Mouse (Mus musculus) left cerebral cortex, adult 11 months (tissue): ENCODE results near the gene Prlh.

Experiments used
- DNase-seq: peaks from one replicate; pipeline ENCODE4 v3.0.0; 2022; ENCODE audit warnings: low spot score

Gene Prlh

DNA sequence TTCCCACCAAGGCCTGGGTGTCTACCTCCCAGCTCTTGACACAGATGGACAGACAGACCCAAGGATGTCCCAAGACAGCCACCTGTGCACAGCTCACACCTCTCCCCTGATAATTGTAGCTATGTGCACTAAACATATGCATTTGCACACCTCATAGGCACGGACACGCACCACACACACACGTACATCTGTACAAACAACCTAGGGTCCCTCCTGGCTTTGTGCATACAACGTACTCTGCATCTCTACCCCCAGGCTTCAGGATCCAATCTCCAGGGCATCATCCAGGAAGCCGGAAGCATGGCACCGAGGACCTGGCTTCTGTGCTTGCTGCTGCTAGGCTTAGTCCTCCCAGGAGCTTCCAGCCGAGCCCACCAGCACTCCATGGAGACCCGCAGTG, at the start of gene Prlh:
Gene Prlh (plus strand): TSS at position 301 of the 400 bp plus-strand sequence.
- no peak for DNase-seq

DNA sequence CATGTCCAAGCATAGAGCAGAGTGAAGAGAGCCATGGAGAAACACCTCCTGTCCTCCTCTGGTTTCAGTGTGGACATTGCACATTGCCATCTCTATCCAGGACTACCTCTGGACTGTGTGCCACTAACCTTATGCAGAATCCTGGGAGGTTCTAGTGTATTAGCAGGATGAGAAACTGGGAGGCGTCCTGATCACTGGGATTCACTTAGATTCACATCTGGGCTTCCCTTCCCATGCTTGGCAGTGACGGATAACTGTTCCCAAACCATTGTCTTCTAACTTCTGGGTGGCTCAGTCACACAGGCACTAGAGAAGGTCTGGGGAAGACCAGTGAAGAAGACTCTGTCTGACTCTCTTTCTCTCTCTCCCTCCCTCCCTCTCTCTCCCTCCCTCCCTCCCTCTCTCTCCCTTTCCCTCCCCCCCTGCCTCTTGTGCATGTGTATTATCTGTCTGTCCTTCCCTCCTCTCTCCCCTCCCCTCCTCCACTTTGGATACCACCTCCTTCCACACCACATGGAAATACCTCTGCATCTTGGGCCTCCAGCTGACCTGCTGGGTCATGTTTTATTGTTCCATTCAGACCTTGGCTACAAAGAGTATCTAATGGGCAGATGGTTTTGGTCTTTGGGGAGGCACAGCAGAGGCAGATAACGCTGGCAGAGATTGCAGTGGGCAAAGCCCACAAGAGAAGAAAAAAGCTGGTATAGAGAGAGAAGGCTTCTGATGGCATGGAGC, 49.5 kb upstream of the Prlh start:
- no peak for DNase-seq

DNA sequence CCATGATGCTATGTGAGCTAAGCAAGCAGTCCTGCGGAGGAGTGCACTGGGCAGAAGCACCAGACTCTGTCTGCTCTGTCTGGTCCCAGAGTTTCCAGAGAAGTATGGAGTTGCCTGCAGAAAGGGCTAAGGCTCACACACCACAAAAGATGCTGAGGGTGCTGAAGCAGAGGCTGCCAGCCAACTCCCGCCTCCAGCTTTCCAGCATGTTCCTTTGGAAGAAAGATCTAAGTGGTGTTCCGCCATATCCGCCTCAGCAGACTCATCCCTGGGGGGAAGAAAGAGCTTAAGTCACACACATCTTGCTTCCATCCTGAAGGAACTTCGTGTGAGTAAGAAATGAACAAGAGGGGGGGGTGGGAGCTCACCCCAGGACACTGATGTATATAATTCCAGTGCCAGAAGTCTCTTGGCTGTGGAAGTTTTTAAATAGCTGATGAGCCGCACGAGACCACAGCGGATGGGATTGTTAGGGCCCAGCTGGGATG, 48.9 kb upstream of the Prlh start:
- peak; percentile 58 for DNase-seq

DNA sequence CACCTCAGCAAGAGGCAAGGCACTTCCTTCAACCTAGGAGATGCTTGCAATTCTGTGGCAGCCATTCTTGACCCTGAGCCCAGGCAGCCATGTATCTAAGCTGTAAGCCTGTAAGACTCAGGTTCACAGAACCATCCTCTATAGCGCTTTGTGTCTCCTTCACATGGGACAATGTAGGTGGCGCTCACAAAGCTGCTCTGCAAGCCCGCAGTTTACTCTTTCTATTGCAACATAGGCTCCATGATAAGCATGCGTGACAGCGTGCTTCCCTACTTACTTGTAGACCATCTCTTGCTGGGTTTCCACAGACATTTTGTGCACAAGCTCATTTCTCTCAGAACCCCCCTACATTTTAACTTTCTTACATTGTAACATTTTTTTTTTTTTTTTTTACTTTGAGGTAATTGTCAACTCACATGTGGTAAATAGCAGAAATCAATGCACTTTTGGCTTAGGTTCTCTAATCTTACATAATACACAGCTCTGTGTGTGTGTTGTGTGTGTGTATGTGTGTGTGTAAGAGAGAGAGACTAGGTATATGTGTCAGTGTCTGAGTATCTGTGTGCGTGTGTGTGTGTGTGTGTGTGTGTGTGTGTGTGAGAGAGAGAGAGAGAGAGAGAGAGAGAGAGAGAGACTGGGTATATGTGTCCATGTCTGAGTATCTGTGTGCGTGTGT, 48.0 kb upstream of the Prlh start:
- DNase-seq, result no peak

DNA sequence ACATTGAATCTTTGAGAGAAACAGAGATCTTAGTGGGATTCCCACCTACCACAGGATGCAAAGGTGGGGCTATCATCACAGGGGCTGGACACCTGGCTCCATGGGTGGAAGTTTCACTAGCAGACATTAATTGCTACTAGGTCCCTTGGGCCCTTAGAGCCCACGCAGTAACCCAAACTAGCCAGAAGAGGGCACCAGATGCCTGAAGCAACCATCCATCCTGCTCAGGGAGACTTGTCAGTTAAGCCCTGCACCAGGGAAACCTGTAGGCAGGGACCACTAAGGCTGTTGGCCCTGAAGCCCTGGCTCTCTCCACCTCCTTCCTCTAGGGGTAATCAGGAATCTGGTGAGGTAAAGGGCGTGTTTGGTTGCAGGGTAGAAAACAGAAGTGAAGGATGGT, 46.6 kb upstream of the Prlh start:
- DNase-seq, result no peak

DNA sequence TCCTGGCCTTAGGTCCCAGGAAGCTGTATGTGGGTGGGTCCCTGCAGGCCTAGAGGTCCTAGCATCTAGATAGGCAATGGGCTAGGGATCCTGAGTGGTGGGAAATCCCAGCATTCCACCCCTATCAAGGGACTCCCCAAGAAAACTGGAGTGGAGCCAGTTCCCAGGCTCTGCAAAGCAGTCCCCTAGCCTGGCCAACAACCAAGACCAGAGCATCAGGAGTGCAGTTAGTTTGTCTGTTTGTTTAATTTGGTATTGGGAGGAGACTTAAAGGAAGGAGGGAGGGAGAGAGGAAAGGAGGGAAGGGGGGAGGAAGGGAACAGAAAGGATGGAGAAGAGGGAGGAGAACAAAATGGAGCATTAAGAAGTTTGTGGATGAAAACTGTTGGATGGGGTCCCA, 43.7 kb upstream of the Prlh start:
- DNase-seq, result no peak

DNA sequence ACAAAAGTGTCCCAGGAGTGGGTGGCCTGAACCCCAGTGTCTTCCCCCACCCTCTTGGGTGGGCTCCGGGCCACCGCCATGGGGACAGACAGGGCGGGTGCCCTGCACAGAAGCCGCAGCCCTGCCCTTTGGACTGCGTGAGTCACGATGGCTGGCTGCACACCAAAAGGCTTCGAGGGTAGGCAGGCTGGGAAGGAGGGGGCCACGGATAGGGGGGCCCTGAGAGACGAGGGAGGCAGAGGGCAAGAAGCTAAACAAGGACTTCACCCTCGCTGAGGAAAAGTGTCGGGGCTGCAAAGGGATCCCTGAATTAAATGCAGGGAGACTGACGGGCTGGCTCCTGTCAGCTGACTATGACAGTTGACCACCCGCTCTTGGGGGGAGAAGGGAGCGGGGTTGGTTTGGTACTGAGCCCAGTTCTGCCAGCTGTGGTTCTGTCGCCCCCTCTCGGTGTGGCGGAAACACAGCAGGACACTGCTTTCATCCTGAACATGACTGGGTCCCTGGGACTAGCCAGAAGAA, 43.2 kb upstream of the Prlh start:
- DNase-seq, result no peak

DNA sequence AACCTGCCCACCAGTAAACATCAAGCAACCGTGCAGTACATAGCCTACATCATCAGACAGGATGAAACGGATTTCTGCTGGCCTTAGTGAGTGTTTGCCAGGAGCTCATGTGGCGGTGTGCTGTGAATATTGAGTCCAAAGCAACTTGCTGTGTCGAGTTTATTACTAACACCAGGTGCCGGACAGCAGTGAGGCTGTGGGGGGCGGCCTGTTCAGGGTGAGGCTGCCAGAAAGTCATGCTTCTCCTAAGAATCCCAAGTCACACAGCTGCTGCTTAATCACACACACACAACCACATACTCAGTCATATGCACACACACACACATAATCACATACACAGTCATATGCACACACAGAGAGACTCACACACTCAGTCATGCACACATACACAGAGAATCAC, 39.7 kb upstream of the Prlh start:
- DNase-seq, result no peak

DNA sequence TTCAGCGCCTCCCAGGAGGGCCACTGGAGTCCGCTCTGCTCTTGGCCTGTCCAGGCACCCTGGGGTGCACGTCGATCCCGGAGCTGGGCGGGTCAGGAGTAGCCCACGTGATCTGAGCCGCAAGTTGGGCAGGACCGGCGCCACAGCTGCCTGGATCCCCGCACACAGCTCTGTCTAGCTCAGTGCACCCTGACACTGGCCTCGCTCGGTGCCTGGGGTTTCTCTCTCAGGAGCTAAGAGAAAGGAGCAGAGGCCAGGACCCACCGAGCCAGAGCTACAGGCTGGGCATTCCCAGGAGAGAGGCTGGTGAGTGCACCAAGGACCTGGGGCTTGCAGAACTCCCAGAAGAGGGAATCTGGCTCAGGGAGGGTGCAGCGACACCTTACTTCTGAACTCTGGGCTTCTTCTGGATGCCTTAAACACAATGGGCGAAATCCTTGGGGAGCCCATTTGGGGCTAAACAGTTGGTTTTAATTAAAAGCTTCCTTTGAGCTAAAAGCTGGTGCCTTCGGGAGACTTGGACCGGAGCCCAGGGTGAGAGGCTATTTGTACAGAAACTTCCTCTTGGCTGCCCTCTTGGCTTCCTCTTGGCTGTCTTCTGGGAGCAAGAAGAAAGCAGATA, 37.8 kb upstream of the Prlh start, which contains the start of gene Mlph:
Gene Mlph (plus strand): TSS at position 138 of the 622 bp plus-strand sequence.
- DNase-seq, result no peak

DNA sequence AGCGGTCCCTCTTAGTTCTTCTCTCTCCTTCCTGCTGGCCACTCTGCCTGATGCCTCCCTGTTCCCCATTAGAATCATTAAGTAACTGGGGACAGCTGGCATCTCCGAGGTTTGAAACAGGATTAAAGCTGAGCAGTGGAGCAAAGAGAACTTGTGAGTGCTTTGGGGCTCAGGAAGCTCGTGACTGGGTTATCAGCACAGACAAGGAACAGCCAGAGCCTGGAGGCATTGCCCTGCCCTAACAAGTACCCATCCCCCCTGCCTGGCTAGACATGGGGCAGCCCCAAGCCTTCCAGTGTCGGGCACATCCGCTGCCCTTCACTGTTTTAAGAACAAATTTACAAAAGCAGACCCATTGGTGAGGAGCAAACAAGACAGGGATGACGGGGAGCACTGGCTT, 35.4 kb upstream of the Prlh start:
- DNase-seq, result no peak

DNA sequence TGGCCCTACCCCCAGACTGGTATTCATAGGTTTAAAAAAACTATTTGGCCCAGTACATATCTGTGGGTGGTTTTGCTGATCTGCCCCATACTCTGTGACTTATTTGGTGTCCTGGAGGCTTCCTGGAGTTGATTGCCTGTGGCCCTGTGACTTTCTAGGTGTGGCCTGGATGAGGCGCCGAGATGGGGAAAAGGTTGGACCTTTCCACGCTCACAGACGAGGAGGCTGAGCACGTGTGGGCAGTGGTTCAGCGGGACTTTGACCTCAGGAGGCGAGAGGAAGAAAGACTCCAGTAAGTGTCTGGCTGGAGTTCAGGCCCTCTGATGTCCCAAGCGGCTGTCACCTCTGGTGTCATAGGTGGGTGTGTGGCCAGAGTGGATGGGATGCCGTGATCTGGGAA, 31.2 kb upstream of the Prlh start:
- no peak for DNase-seq

DNA sequence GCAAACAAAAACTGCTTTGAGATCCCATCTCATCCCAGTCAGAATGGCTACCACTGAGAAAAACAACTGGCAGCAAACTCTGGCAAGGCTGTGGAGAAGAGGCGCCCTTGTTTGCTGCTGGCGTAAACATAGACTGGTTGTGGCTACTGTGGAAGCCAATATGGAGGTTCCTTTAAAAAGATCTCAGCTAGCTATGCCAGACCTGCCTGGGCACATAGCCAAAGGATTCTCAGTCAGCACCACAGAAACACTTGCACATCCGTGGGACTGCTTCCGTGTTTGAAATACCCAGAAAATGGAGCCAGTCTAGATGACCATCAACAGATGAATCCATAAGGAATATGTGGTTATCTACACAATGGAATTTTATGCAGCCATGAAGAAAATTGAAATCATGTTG, 26.9 kb upstream of the Prlh start:
- no peak for DNase-seq

DNA sequence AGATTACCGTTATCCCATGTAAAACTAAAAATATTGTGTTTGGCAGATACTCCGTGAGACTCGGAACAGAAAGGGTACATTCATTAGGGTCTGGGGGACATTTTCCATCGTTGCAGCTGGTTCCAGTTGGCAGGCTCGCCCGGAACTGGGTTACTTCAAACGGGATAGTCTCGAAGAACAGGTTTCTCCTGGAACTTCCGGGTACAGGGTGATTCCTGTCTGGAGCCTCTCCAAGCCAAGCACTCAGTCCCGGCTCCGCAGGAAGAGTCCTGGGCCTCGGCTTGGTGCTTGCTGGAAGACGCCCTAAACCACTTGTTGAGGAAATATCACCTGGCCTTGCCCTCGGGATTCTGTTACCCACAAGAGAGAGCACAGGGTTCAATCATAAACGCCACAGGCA, 25.6 kb upstream of the Prlh start:
- no peak for DNase-seq

DNA sequence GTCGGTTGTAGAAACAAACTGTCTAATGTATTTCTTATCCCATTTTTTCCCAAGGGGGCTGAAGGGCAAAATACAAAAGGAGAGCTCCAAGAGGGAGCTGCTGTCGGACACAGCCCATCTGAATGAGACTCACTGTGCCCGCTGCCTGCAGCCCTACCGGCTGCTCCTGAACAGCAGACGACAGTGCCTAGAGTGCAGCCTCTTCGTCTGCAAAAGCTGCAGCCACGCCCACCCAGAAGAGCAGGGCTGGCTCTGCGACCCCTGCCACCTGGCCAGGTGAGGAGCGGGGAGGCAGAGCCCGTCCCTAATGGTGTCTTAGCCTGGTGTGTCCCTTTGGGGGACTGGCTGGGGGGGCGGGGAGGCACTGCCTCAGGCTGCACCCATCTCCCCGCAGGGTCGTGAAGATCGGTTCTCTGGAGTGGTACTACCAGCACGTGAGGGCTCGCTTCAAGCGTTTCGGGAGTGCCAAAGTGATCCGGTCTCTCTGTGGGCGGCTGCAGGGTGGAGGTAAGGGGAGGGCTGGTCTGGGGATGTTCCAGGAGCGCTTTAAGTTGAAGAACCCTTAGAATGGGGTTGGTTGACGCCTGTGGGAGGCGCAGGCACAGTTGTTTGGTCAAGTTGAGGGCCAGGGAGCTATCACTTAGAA, 24.9 kb upstream of the Prlh start:
- no peak for DNase-seq

DNA sequence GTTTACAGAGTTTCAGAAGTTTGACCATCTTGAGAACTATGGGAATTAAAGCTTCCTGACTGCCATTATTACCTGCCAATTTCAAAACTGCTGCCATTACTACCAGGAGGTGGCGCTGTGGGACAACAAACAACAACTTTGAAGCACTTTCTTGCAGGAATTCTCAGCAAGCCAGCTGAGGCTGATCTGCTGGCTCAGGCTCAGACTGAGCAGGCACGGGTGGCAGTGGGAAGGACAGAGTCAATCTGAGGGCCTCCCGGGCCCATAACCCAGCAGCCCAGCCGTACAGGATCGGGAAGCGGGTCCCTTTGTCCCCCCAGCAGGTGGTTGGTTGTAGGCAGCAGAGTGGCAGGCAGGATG, 24.4 kb upstream of the Prlh start:
- DNase-seq, result peak; percentile 57

DNA sequence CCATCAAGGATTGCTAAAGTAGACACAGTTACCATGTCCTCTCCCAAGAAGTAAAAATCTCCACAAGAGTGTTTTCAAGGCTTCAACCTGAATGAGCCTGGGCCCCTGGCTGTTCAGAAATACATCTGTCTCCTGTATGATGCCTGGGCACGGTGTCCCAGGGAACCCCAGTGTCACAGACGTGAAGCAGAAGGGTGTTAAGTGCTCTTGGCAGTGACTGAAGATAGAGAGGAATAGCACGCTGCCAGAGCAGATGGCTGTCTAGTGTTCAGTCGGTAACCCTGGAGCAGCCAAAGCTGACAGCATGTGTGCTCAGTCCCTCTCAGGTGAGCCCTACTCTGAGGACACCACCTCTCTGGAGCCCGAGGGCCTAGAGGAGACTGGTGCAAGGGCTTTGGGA, 19.9 kb upstream of the Prlh start:
- no peak for DNase-seq

DNA sequence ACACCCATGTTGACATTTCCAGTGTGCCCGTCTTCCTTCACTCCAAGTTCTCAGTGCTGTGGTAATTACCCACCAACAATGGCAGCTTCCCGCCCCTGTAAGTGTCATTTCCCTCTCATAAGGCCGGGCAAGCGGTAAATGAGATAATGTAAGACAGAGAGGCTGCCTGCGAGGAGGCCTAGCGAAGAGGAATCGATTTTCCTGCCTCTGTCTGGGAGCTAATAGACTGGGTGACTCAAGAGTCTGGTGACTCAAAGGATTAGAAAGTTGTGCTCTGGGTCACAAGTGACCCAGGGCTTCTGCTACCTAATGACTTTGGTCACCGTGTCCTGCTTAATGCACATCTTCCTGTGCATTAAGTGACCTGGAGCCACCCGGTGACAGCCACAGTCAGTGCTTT, 15.9 kb upstream of the Prlh start:
- DNase-seq, result no peak

DNA sequence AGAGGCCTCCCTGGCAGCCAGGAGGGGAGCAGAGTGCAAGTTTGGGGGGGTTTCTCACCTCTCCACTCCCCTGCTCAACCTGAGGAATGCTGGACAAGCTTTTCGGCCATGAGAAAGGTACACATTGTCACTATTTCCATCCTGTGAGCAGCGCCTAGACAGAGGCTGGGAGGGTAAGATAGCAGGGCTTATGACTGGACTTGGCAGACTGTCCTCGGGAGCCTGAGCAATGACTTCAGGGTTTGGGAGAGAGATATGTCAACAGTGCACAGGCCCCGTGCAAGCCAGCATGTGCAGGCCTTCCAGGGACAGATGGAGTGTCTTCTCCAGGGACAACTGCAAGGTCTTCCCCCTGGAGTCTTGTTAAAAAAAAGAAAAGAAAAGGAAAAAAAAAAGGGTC, 12.9 kb upstream of the Prlh start:
- DNase-seq, result no peak

DNA sequence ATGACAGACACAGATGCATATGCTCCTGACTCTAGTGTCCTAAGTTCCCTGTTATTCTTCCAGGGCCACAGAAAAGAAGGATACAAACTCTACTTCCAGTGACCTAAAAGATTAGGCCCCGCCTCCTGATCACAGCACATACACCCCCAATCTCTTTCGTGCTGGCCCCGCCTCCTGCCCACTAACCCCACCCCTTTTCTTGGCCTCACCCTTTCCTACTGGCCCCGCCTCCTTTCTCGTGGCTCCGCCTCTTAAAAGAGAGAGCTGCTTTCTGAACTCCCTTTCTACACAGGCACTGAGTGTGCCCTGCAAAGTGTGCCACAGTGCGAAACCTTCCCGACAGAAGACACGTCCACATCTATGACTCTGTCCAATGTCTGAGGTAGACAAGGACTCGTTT, 7.7 kb upstream of the Prlh start:
- DNase-seq, result no peak

DNA sequence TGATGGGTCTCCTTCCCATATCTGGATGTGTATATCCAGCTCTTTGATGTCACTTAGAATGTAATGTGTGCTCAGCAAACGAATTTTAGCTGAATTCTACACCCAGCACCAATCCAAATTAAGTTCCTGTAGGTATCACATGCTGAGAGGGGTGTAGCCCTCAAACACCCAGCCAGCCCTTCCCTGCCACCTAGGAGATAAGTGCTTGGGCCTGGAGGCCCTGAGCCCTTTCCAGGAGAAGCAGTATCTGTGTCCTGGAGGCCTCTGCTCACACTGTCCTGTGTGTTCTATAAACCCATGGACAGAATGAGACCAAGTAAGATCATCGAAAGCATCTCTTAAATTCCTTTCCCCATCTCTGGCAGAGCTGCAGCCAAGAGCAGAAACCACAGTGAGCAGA, 5.7 kb upstream of the Prlh start:
- DNase-seq, result no peak

DNA sequence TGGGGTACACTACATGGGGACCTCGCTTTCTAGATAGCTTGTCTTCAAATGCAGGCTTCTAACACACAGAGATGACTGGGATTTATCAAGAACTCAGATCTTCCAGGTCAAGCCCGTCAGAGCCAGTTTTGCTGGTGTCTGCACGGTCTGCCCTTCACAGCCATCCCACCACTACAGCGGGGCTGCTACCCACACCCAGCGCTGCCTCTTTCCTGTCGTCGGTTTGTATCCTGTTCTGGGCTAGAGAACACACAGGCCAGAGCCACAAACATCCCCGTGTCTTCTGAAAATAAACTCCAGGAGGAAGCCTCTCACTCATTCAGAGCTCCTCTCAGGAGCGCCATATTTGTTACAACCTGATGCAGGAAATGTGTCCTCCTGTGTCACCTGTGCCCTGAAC, 3.6 kb upstream of the Prlh start:
- no peak for DNase-seq

DNA sequence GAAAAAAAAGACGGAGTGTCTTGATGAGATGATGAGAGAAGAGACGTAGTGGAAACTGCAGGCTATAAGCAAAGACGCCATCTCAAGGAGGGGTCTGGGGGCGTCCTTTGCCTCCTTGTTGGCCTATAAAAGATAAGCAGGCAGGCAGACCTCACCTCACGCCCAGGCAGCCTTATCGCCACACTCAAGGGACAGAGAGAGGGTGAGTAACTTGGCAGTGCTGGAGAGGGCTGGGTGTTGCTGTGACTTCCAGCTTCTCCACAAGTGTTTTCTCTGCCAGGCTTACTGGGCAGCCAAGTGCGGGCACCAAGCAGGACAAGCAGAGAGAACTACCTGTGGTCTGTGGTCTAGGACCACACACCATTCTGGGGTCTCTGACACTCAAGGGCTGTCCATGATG, 1.2 kb upstream of the Prlh start:
- DNase-seq, result no peak

DNA sequence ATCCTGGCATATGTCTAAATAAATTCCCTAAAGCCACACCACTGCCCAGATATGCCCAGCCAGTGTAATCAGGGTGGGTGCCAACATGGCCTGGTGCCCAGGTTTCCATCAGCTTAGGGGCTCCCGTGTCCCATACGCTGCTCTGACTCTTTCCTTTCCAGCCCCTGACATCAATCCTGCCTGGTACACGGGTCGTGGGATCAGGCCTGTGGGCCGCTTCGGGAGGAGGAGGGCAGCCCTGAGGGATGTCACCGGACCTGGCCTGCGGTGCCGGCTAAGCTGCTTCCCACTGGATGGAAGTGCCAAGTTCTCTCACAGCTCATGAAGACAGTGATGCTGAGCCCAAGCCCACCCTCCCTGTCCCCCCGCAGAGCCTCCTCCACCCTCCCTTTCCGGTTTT, 780 bp downstream of the Prlh start:
- DNase-seq, result no peak
